Mouse (Mus musculus) embryo, embryonic 9.5 days (tissue): ENCODE data around the gene Spns3.
A peak's percentile ranks its signal among the peaks of the same experiment; 100 is the strongest.

Source experiments
- DNase-seq: peaks from one replicate; pipeline ENCODE4 v3.0.0-alpha.2; 2017; ENCODE audit errors: extremely low spot score

The Spns3 gene

DNA sequence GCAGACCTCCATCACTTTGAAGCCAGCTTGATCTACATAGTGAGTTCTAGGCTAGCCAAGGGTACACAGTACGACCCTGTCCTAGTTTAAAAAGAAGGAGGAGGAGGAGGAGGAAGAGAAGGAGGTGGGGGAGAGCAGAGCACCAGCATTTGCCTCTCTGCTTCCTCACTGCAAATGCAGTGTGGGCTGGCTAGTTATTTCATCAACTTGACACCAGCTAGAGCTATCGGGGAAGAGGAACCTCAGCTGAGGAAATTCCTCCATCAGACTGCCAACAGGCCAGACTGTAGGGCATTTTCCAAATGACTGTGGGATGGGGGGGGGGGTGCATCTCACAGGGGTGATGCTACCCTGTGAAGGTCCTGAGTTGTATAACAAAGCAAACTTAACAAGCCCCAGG, 31.9 kb downstream of the Spns3 start:
- DNase-seq: no peak

DNA sequence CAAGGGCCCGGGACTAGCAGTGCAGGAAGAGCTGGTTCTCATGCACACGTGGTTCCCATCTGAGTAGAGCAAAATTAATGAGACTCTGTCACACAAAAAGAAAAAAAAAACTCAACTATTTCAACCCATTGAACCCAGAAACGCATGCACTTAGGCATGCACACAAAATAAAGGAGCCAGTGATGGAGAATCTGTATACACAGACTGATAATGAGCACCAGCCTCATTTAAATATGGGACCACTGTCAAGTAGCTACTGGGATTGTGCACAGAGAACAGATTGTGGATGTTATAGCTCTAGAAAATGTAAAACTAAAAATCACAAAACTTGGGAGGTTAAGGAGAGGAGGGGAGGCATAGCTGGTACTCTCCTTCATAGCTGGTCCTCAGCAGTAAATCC, 35.3 kb downstream of the Spns3 start:
- no peak for DNase-seq

DNA sequence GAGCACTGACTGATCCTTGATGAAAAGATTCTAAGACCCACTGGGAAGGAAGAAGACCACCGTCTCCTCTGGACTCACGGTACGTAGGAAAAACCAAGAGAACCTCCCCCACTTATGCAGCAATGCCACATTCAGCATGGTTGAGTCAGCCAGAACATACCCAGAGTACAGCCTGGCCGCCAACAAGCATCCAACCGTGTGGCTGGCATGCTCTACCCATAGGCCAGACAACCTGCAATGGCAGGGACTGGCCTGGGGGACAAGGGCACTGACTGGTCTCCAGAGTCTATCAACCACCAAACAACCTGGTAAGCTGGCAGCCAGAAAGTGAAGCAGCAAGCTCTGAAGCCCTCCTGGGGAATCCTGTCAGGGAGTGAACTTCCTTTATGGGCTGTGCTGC, 41.7 kb downstream of the Spns3 start:
- DNase-seq: no peak

DNA sequence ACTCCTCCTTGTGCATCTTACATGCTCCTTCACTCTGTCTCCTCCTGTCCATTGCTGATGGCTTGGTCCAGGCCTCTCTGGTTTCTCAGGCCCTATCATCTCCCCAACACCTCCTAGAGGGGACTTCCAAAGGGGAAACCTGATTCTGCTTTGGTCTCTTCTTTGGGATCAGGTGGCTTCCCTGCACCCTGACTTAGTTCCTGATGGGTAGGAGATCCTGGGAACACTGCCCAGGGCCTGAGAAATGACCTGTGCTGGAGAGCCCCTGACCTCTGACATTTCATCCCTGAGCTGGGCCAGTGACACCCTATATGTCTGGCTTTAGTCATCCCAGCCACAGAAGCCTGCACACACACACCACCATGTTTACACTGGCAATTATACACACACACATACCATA, 42.7 kb downstream of the Spns3 start:
- DNase-seq: no peak

DNA sequence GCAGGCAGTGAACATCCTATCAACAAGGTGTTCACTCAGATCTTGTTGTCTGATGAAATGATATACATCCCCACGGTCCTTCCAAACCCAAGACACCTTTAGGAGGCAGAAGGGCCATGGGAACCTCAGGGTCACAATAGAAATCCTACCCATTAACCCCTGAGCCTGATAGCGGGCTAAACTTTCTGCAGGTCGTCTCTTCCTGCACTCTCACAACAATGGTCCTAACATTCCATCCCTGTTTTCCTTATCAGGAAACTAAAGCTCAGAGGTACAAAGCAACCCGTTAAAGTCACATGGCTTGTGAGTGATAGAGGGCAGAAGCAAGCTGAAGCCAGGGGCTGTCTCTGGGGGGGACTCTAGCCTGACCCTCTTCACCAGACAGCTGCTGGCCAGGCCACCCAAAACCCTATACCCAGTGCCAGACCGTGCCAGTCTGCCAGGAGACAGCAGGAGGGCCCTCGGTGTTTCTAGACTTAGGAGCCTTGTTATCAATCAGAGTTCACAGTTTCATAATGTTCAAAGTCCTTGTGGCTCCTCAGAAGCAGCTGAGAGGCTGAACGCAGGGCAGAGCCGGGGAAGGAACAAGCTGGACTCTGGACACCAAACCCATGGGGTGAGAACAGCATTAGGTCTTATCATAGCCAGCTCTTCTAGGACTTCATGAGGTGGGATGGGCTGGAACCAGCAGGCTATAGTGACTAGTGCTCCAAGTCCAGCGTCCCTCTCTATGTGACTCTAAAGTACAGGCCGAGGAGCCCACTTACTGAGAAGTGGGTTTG, 46.1 kb downstream of the Spns3 start:
- no peak for DNase-seq

DNA sequence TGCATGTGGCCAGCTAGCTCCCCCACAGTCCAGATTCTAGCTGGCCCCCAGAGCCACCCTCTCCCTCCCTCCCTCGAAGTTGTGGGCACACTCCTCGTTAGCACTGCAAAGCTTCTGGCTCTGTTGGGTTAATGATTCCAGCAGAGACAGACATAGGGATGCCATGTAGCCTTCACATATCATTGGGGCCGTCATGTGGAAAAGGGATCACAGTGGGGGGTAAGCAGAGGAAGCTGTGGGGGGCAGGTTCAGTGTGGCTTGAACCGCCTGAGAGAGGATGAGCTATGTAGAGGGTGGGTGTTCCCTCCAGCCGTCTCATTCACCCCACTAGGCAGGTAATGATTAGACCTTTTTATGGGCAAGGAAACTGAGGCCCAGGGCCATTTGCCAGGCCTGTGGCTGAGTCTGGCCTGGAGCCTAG, 46.8 kb downstream of the Spns3 start:
- no peak for DNase-seq

DNA sequence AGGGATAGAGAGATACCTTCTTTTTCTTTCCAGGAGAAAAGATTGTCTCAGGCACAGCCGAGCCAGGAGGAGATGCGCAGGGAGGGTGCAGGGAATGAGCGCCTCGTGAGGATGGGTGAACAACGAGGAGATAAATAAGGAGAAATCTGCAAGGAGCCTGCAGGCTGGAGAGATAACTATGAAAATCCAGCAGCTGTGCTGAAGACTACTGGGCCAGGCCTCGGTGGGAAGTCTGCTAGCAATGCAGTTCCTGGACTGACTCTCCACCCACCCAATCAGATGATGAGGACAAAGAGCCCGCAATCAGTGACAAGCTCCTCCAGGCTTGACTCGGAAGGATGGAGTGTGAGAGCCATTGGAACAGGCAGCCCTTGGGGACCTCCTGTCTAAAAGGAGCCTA, 48.1 kb downstream of the Spns3 start:
- DNase-seq: peak; percentile 15

DNA sequence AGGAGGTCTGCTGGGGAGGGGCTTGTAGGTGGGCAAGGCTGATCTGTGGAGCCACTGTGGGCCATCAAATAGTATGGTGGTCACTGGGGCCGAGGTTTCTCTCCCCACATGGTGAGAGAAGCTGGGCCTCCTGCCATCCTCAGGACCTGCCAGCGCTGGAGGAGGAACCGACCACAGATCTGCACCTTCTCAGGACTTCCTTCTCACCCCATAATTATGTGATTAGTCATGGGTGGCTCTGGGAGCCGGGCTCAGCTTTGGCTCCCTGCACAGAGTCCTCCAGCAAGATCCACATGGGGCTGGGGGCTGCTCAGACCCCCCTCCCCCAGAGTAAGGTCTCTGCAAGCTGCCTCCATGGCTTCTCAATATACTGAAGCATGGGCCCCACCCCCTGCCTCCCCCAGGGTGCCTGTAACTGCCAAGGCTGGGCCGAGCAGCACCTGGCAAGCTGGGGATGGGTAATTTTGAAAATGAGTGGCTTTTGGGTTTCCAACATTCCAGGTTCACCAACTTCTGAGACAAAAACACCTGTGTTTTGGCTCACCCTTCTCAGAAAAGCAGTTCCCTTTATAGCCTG, 48.8 kb downstream of the Spns3 start:
- DNase-seq: no peak

DNA sequence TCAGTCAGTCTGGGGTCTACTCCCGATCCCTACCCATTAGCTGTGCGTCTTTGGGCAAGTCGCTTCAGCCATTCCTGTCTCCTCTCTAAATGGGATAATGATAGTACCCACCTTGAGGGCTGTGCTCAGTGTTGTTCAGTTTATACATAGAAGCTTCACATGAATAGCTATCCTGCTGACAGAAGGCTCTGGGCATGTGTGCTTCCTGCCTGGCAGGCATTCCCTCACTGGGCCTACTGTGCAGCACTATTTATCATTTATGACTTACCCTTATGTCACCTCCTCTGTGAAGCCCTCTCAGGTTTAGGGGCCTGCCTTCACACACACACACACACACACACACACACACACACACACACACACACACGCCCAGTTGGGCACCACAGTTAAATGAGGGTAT, 50.2 kb downstream of the Spns3 start:
- no peak for DNase-seq

DNA sequence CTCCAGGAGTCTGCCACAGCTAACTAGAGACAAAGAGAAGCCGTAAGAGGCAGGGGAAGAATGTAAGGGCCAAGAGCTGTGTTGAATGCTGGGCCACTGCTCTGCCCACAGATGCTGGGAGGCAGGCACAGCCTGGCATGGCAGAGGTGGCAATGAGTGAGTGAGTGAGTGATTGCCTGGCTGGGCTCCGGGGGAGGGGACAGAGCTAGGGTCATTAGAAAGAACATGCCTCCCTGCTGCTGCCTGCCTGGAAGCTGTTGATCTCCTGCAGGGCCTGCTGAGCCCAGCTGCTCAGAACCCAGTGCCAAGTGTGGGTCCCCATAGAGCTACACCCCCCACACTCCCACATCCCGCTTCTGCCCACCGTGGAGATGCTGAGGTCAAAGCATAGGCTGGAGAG, 52.9 kb downstream of the Spns3 start:
- DNase-seq: no peak

DNA sequence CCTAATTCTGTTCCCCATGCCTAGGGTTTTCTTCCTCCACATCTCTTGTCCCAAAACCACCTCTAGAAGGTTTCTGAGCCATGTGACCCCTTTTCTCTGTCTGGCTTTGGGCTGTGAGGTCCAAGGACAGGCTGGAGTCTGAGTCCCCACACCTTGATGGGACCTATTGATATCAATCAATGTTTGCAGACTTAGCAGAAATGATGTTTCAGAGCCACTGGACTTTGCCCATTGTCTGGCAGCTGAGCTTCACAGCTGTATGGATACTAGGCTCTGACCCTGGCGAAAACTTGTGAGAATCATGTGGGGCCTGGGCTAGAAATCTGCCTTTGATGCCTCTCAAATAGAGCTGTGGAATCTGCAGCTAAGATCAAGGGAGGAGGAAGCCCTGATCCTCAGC, 53.5 kb downstream of the Spns3 start:
- DNase-seq: no peak

DNA sequence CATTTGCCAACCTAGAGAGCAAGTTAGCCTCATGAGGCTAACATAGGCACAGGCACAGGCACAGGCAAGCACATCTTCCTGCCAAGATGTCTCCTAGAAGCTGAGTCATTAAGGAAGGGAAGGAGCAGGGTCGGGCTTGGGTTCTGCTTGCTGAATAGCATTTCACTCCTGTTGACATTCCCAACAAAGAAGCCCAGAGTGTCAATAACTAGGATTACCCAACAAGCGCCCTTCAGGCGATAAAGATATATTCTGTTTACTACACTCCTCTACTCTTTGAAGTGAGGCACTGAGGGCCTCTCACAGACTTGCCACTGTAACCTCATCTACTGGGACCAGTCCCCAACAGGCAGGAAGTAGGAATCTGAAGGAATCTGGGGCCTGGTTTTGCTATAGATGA, 54.2 kb downstream of the Spns3 start:
- no peak for DNase-seq

DNA sequence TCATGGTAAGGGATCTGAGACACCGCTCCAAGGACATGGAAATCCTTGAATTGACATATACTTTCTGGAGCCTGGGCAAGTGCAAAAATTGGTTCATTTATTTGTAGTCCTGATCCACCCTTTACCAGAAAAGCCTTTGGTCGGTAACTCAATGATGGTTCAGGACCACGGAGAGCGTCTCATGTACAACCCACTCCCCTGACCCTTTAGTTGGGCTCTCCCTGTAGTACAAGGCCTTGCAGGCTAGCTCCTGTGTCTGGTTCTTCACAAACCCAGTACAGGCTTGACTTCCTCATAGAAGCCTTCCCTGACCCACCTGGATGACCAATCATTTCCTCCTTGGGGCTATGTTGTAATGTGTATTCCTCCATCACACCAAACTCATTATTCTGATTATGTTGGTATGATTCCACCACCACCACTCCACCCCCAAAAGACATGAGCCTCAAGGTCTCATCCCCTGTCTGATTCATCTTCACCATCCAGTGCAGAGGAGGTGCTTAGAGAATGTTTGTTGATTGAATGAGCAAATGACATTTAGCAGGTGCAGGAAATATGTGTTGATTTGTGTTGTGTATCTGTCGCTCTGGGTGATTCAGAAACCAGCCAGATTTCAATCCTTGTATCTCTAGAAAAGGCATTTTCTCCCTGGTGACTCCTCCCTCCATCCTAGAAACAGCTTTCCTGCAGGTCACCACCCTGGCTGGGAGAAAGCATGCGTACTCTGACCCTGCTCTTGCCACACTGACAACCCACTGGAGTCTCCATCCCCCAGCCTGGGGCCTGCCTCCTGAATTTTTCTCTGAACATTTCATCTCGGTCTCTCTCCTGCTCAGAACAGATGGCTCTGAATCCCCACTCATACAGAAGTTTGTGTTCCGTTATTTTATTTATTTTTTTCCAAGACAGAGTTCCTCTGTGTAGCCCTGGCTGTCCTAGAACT, 56.0 kb downstream of the Spns3 start:
- DNase-seq: peak; percentile 30

DNA sequence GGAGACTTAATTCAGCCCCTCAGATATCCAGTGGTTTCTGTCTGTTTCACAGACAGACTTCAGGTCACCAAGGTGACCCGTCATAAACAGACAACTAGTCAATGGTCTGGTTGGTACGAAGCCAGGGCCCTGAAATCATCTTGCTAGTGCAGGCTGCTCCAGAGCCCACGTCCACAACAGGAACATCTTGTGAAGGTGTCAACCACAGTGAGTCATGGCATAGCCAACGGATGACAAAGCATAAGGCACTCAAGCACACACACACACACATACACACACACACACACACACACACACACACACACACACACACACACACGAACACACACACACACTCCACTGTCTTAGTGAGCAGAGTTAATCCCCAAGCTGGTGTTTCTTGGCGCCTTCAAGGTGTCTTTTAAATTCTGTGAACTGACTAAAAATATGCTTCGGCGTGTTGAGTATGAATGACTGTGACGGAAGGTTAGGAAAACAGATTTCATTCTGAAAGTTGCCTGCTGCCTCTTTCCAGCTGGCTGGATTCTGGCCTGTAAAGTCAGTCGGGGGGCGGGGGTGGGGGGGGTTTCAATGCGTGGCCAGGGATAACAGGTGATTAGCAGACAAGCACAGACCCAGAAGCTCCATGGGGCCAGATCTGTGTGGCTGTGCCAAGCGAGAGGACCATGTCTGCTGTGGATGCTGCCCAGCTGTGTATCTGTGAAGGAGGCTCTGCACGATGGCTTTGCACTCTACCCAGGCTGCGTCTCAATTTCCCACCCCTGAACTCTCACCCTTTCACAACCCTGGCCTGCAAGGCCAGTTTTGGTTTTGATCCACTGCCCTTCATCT, 59.0 kb downstream of the Spns3 start:
- no peak for DNase-seq

DNA sequence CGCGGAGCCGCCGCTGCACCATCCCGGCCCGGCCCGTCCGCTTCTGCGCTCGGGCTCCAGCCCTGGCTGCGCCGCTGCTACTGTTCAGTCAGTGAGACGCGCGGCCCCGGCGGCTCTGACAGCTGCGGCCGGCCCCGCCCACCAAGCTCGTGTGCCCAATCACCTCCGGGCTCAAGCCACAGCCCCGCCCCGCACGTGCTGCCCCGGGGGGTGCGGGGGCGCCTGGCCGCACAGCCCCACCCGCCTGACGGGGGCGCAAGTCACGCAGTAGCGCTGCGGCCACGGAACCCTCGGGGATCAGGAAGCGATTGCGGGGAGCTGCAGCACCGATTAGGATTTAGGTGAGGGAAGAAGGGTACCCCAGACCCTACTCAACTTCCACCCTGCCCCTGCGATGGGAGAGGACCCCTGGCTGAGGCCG, 60.4 kb downstream of the Spns3 start, which contains the start of gene Spns2:
Gene Spns2, minus strand, starts transcription at position 24 of the 421 bp plus-strand sequence.
- DNase-seq: peak; percentile 87

DNA sequence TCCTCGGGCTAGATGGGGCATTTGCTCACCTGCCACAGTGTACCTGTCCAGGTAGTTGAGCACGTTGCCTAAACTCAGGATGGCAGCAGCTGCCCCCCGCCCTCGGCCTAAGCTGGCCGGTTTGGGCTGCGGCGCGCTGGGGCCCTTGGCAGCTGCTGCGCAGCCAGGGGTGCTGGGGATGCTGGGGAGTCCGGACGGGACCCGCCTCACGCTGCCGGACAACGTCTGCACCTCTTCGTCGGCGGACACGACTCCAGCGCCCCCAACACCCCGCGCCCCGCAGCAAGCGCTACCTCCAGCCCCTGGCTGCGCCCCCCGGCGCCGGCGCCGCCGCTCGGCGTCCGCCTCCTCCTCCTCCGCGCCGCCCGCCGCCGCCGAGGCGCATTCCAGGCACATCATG, 60.9 kb downstream of the Spns3 start:
- DNase-seq: peak; percentile 30

DNA sequence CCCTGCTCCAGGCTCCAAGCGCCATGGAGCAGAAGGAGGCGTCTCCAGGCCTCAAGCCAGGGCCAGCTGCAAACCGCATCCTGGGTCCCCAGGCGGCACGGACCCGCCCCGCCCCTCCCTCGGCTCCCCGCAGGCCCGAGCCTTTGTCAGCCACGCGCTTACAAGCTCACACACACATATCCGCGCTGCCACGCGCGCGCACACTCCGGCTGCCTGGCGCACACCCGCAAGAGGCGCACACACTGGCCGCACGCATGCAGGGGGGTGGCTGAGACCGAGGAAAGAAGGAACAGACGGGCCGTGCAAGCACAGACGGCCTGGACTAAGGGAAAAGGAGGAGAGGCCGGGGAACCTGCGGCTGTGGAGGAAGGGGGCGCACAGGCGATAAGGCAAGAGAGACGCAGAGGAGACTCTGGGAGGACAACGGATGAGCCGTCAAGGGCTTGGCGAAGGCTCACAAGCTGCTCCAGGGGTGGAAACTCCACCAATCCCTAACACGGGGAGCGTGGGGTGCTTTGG, 61.5 kb downstream of the Spns3 start:
- peak; percentile 51 for DNase-seq

DNA sequence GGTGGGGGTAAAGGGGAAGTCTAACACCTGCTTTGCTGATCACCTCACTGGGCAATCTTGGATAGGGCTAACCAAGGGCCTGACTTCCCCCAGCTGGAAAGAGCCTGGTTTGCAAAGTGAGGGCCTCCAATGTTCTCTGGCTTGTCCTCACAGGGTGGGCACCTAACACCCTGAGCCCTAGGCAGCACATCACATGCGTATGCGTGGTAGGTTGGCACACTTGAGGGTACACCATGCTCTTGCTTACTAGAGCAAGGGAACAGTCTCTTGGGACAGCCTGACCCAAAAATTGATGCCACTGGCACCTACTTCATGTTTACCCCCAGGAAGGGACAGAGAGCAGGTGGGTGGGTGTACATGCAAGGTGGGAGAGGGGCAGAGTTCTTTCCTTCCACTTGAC, 62.6 kb downstream of the Spns3 start:
- no peak for DNase-seq

DNA sequence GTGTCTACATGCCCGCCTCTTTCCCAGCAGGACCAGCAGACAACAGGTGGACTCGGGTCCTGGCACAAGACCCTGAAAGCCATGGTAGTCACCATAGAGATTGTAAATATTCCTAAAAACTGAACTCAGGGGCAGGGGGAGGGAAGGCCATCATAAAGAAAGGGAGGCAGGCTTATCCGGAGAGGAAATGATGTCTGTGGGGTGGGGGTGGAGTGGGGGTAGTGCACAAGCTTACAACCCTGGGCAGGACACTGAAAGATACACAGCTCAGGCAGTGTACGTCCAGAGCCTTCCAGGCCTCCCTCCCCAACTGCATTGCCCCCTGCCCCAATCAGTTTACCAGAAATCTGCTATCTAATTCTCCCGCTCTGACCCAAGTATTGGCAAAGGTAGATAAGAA, 63.1 kb downstream of the Spns3 start:
- no peak for DNase-seq

DNA sequence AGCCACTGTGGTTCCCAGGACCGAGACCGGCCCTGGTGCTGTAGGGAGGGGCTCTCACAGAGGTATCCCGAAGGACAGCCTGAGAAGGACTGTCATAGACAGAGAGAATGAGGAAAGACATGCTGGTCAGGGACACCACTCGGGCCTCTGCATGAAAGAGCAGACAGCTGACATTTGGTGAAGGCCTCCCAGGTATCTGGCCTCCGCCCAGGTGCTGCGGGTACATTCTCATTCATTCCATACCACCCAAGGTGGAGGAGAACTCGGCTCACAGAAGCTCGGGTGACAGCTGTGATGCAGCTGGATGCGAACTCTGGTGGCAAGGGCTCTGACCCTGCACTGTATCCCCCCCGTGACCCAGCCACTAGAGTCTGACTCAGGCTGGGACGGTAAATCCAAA, 64.3 kb downstream of the Spns3 start:
- no peak for DNase-seq

DNA sequence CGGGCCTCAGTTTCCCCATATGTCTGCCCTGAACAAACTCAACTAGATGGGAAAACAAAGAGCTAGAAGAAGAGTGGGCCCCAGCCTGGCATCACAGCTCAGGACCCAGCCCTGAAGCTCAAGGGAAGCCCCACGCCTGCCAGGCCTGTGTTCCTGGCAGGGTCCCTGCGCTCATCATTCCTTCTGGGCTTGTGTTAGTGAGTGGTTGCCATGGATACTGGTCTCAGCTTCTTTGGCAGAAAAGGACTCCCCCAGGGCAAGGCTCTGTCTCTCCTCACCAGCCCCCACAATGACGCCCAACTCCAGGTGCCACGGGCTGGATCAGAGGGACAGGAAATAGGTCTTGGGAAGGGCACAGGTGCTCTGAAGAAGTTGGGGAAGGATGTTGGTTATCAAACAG, 65.1 kb downstream of the Spns3 start:
- no peak for DNase-seq
